Mouse (Mus musculus) T-helper 17 cell (primary cell): Measurements from ENCODE around the gene Tanc1.

Source experiments
- in situ Hi-C, 2 experiments: fragments of 300-600 bp; cut with MboI, MseI; formaldehyde crosslinking; loops; 1 replicate in 1 of 2; 2 replicates in 1 of 2; pipeline ENCODE4 v1.15.1; 2025; ENCODE audit warnings: high pct_unique_total_duplicates in 2 of 2

Gene Tanc1

GRCm38 (mm10) chr2:59612733-59613473 lies 1.1 kb downstream of the Tanc1 start:
- in situ Hi-C loops: no loop called here

DNA sequence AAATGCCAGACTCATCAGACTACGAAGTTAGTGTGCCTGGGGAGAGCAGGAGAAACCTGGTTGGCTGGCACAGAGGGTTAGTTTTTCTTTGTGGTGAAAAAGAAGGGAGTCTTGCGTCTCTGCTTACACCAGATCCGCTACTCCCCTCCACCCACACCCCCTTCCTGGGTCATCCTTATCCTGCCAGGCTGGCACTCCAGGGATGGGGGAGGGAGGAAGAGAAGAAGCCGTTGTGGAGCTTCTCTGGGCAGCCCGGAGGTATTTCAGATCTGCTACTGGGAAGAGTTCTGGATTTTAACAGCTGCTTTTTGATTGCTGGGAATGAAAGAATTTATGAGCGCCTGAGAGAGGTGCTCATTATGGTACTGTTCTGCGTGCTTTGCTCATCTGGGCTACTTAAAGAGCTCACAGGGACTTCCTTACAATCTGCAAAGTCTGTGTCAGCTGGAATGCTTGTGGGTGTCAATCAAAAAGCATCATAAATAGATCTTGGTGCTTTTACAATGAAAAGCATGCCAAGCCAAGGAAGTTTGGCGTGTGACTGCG lies 1.7 kb downstream of the Tanc1 start:
- in situ Hi-C loops: no loop called here

- in situ Hi-C loops: no loop called here
Measured at GRCm38 (mm10) chr2:59616890-59617289, 5.0 kb downstream of the Tanc1 start.

DNA sequence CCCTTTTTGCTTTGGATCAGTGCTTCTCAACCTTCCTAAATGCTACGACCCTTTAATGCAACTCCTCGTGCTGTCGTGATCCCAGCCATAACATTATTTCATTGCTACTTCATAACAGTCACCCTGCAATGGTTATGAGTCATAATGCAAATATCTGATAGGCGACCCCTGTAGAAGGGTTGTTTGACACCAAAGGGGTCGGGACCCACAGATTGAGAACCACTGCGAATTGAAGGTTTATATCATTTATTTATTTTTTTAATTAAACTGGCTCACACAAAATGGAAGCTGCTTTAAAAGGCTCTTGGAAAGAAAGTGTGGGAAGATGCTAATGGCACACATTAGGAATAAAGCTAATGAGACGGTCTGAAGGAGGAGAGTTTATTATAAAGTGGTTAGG lies 7.2 kb downstream of the Tanc1 start:
- in situ Hi-C loops: no loop called here

GRCm38 (mm10) chr2:59620601-59621000 lies 8.8 kb downstream of the Tanc1 start:
- in situ Hi-C loops: no loop called here

DNA sequence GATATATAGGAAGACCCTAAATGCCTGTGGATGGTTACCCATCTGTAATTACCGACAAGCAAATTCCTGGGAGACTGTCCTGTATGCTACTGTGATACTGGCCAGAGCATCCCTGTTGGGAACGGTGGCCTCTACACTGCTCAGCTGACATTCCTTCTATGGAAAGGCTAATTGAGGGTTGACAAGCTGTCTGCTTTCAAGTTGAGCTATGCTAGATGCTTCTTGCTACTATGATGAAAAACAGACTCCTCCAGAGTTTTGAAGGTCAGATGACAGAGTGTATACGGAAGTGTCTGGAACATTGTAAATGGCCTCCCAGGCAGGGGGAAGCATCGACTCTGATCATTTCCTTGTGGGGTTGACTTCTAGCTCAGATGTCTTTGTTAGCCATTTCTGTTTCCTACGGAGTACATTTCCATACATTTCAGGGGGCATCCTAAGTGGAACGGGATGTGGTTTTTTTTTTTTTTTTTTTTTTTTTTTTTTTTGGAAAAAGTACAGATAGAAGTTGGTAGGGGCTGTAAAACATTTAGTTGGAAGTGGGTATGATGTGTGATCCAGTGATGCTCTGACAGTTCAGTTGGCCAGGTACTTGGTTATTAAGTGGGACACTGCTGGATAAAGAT lies 10.8 kb downstream of the Tanc1 start:
- in situ Hi-C loops: no loop called here

GRCm38 (mm10) chr2:59623858-59624257 lies 12.0 kb downstream of the Tanc1 start:
- in situ Hi-C loops: no loop called here

DNA sequence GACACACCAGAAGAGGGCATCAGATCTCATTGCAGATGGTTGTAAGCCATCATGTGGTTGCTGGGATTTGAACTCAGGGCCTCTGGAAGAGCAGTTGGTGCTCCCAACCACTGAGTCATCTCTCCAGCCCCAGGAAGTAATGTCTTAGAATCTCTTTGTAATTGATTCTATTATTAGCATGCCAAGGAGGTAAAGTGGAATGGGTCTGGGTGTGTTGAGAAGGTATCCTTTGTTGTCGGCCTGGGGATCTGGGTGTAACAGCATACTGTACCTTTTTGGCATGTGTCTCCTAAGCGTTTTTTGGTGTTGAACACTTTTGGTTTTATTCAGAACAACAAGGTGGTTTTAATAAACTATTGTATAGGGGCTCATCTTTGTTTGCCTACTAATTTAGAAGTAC lies 13.6 kb downstream of the Tanc1 start:
- in situ Hi-C loops: no loop called here

DNA sequence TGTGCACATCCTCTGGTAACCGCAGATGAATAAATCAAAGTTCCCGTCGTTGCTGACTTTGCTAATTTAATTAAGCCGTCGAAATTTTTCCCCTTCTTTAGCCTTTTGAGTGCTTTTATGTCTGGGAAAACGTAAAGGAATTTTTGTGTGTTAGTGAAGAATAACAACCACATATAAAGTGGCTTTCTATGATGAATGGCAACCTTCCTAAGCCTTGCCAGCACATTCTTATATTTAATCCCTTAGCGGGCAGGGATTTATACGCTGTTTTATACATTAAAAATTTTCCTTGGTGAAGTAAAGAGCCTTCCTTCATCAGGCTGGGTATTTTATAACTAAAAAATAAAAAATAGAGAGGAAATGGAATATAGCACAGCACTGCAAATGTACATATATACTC lies 14.1 kb downstream of the Tanc1 start:
- in situ Hi-C loops: no loop called here

DNA sequence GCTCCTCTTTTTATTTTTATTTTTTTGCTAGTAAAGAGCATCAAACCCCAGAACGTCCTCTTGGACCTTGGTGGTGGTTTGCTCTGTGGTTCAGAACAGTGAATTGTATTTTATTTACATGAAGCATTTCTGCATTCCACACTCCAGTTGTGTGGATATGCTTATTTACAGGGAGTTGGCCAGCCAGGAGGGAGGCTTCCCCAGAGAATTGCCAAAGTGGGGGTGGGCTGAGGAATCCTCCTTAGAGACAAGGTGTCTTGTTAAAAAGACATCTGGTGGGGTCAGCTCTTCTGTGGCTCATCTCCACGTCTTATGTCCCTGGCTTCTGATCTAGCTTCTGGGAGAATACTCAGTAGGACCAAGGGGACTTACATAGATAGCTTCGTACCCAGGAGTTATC lies 14.6 kb downstream of the Tanc1 start:
- in situ Hi-C loops: no loop called here

GRCm38 (mm10) chr2:59627502-59627901 lies 15.7 kb downstream of the Tanc1 start:
- in situ Hi-C loops: no loop called here

GRCm38 (mm10) chr2:59628057-59628901 lies 16.4 kb downstream of the Tanc1 start:
- in situ Hi-C loops: no loop called here

DNA sequence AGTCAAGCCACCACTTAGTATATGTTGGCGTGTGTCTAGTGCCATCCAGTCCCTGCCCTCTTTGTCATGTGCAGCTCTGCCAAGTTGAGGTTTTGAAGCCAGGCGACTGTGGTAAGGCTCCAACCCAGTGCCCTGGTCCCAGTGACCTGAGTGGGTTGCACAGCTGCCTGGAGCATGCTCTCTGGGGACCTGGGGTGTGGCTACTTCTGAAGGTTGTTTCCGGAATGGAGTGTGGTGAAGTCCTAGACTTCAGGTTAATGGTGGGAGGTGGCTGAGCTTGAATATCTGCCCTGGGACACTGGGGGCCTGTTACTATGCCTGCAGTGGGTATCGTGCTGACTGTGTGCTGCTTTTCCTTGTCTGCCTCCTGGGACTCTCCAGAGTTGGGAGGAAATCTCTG lies 18.0 kb downstream of the Tanc1 start:
- in situ Hi-C loops: no loop called here

DNA sequence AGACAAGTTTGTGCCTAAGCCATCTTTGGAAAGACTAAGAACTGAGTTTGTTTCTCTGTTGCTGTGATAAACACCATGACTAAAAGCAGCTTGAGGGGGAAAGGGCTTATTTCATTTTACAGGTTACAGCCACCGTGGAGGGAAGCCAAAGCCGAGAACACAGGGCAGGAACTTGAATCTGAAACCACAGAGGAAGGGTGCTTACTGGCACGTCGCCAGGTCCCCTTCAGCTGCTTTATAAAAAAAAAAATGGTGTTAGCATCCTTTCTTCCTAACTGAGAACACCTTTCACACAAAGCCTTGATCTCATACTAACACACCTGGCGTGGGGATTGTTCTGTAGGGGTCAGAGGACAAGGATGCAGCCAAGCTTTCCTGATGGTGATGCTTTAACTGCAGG lies 19.6 kb downstream of the Tanc1 start:
- in situ Hi-C loops: no loop called here

DNA sequence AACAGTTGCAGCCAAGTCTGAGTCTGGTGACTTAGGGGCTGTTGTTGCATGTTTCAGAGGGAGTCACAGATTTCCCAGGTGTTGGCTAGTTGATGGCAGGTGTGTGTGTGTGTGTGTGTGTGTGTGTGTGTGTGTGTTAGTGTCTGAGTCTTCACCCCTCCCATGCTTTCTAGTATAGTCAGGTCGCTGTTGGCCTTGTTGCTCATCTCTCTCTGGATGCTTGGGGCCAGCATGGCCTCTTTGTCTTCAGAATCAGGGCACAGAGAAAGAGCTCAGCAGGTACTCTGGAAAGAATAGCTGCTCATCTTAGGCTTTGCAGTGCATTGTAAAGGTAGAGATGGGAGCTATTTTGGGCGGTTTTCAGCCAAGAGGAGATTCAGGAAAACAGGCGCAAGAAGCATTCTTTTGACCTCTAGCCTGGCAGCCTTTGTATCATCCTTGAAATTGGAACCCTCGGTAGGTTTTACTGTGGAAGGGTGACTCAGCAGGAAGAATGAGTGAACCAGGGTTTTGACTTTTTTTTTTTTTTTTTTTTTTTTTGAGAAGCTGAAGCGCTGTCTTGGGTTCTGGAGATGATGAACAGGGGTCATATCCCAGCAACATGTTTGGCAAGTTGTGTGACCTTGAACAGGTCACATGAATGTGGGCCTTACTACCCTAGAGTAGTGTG lies 22.1 kb downstream of the Tanc1 start:
- in situ Hi-C loops: no loop called here

DNA sequence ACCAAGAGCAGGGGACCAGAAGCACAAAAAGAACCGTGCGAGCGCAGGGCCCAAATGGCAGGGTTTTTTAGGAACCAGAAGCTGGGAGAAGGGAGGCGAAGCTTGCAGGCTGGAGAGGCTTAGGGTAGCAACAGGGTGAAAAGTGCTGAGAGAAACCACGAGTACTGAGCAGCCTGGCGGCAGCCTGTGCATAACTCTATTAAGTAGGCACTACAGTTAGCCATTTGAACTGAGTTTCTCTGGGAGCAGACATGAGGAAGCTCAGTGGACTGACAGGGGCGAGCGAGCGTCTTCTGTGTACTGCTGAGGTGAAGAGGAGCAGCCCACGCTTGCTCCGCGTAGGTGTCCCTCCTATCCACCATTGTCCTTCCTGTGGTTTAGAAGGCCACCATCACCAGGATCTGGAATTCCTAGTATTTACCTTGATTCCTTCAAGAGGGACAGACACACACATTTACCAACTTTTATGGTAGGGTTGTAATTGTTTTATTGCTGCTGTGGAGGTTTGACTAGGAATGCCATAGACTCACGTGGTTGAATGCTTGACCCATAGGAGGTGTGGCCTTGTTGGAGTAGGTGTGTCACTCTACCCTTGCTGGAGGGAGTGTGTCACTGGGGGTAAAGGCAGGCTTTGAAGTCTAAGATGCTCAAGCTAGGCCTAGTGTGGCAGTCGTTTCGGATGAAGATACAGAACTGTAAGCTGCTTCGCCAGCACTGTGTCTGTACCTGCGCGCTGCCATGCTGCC lies 25.4 kb downstream of the Tanc1 start:
- in situ Hi-C loops: no loop called here

DNA sequence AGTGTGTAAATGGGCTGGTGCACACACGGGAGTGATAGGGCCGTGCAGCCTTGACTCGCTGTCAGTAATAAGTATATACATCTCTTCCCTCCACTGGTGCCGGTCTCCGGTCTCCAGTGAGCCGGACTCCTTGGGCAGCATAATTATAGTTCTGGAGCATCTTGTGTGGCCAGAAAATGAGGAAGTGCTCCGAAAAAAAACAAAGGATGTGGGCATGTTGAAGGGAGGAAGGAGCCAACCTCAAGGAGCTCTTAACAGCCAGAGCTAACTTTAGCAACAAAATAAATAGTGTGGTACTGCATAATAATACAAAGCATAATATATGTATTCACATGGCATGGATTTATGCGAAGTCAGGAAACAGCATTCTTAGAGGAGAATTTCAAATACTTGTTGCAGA lies 30.9 kb downstream of the Tanc1 start:
- in situ Hi-C loops: loop anchor here in 1 of 2 experiments (5.0 kb wide), 1 partner anchor 35 kb away; no protein-coding TSS in a partner anchor

- in situ Hi-C loops: loop anchor here in 1 of 2 experiments (5.0 kb wide), 1 partner anchor 38 kb away; no protein-coding TSS in a partner anchor
Measured at GRCm38 (mm10) chr2:59644816-59645215, 33.0 kb downstream of the Tanc1 start.

DNA sequence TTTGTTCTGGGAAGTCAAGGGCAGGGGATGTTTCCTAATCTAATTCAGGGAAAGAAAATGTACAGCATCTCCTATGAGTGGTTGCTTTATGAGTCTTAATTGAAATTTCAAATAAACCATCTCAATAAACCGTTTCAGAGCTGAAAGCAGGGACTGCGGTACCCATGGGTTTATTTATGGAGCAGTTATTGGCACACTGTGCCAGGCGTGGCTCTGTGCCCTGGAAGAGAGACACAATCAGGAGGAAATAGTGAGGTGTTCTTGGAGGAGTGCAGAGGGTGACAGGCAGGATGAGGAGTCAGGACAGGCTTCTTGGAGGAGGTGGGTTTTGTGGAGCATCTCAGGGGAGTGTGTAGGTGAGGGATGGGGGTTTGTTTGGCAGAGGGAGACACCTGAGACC lies 33.7 kb downstream of the Tanc1 start:
- in situ Hi-C loops: no loop called here

GRCm38 (mm10) chr2:59646740-59647390 lies 35.0 kb downstream of the Tanc1 start:
- in situ Hi-C loops: no loop called here
